11 mouse cellular contexts compared by ENCODE assay signal in the genomic region with DNA sequence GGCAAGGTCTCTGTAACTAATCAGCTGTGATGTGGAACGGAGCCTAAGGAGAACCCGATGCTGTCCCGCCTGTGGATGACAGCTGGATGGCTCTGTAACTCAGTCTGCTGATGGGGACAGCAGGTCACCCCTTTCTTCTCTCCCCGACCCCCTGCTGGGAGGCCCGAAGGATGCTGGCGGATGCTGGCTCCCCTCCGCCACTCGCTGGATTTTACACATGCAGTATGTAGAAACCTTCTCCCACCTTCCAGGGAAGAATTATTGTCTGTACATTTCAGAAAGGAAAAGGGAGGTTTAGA. TPM values are rescaled to one million over a fixed set of nuclear protein-coding genes. Genes with fewer than 3 reads are reported as not detected.
DNase-seq lines count a peak whose midpoint lies in the region; ATAC-seq lines count a peak whose summit lies in the region.
"Had no signal": no experiment of that assay in that cellular context is flagged by ENCODE, and none has a peak within 500 bp of the region (broad histone marks: within the 10 kb centered on the region; RNA-seq: fewer than 3 reads in every experiment).

No protein-coding gene starts in this region.

- no peak for ATAC-seq in heart, embryonic 16.5 days (replicated peaks; ENCODE audit: extremely low read depth, insufficient read depth, low FRiP score)
- ATAC-seq in embryonic facial prominence, embryonic 11.5 days (replicated peaks; ENCODE audit: insufficient number of reproducible peaks, low FRiP score, low TSS enrichment, low read depth) = no peak
- ATAC-seq in hindbrain, embryonic 12.5 days (ENCODE audit: low FRiP score) = peak; percentile 77
- ATAC-seq in midbrain, embryonic 15.5 days (replicated peaks) = no peak
- ATAC-seq: liver, postnatal 0 days had no signal

- H3K9me3 ChIP-seq in heart, embryonic 16.5 days (replicated peaks; ENCODE audit: control insufficient read depth, low read length) = no peaks in the 10 kb centered on the region
- no peaks in the 10 kb centered on the region for H3K9me3 ChIP-seq in embryonic facial prominence, embryonic 11.5 days (replicated peaks; ENCODE audit: control insufficient read depth, low read length)
- no peaks in the 10 kb centered on the region for H3K9me3 ChIP-seq in hindbrain, embryonic 12.5 days (replicated peaks)
- no peaks in the 10 kb centered on the region for H3K9me3 ChIP-seq in midbrain, embryonic 15.5 days

- no peak overlapping the region for H3K4me3 ChIP-seq in heart, embryonic 16.5 days (ENCODE audit: low read length)
- H3K4me3 ChIP-seq in embryonic facial prominence, embryonic 11.5 days (ENCODE audit: low read depth, low read length) = no peak overlapping the region
- no peak overlapping the region for H3K4me3 ChIP-seq in hindbrain, embryonic 12.5 days
- no peak overlapping the region for H3K4me3 ChIP-seq in midbrain, embryonic 15.5 days
- H3K4me3 ChIP-seq: myocyte had no signal

- 24% methylated on average over 8 of the region's 8 CpGs for WGBS in heart, embryonic 16.5 days
- 7% methylated on average over 8 of the region's 8 CpGs for WGBS in embryonic facial prominence, embryonic 11.5 days
- 3% methylated on average over 8 of the region's 8 CpGs for WGBS in hindbrain, embryonic 12.5 days
- 6% methylated on average over 8 of the region's 8 CpGs for WGBS in midbrain, embryonic 15.5 days

- H3K9ac ChIP-seq in heart, embryonic 16.5 days (ENCODE audit: low read length) = no peak overlapping the region
- H3K9ac ChIP-seq in embryonic facial prominence, embryonic 11.5 days (replicated peaks; ENCODE audit: low read length) = no peak overlapping the region
- H3K9ac ChIP-seq in hindbrain, embryonic 12.5 days = no peak overlapping the region
- peak overlapping the region; percentile 20; the same call in 1 of the 2 replicates for H3K9ac ChIP-seq in midbrain, embryonic 15.5 days
- H3K9ac ChIP-seq: liver, postnatal 0 days had no signal

- H3K36me3 ChIP-seq in heart, embryonic 16.5 days (ENCODE audit: control insufficient read depth, insufficient read depth) = no peaks in the 10 kb centered on the region
- H3K36me3 ChIP-seq in embryonic facial prominence, embryonic 11.5 days (replicated peaks; ENCODE audit: control insufficient read depth, insufficient read depth, low read depth, low read length) = no peaks in the 10 kb centered on the region
- no peaks in the 10 kb centered on the region for H3K36me3 ChIP-seq in hindbrain, embryonic 12.5 days
- H3K36me3 ChIP-seq in midbrain, embryonic 15.5 days (replicated peaks) = no peaks in the 10 kb centered on the region

- H3K27ac ChIP-seq in heart, embryonic 16.5 days (ENCODE audit: low read length) = no peak overlapping the region
- H3K27ac ChIP-seq in embryonic facial prominence, embryonic 11.5 days (replicated peaks; ENCODE audit: low read depth, low read length) = no peak overlapping the region
- no peak overlapping the region for H3K27ac ChIP-seq in hindbrain, embryonic 12.5 days
- no peak overlapping the region for H3K27ac ChIP-seq in midbrain, embryonic 15.5 days

- H3K4me1 ChIP-seq in heart, embryonic 16.5 days (ENCODE audit: control insufficient read depth, insufficient read depth, low read length) = peaks cover 17% of the 10 kb centered on the region
- H3K4me1 ChIP-seq in embryonic facial prominence, embryonic 11.5 days (ENCODE audit: control insufficient read depth, insufficient read depth, low read length) = peaks cover 7% of the 10 kb centered on the region; the same call in 1 of the 2 replicates
- peaks cover 23% of the 10 kb centered on the region for H3K4me1 ChIP-seq in hindbrain, embryonic 12.5 days
- H3K4me1 ChIP-seq in midbrain, embryonic 15.5 days = peaks cover 16% of the 10 kb centered on the region

- H3K27me3 ChIP-seq in heart, embryonic 16.5 days (ENCODE audit: control insufficient read depth, insufficient read depth, low read length) = 0 out of 2 replicates have a peak, but pooled peaks cover 8% of the 10 kb centered on the region
- 0 out of 2 replicates have a peak, but pooled peaks cover 3% of the 10 kb centered on the region for H3K27me3 ChIP-seq in embryonic facial prominence, embryonic 11.5 days (ENCODE audit: control insufficient read depth, insufficient read depth, low read length)
- H3K27me3 ChIP-seq in hindbrain, embryonic 12.5 days = peaks cover 26% of the 10 kb centered on the region
- H3K27me3 ChIP-seq in midbrain, embryonic 15.5 days (replicated peaks) = peaks cover 13% of the 10 kb centered on the region; the same call in 1 of the 2 replicates

- 0 out of 2 replicates have a peak overlapping the region, but pooled peaks have one; percentile 11 for H3K4me2 ChIP-seq in heart, embryonic 16.5 days (ENCODE audit: low read depth, low read length)
- H3K4me2 ChIP-seq in embryonic facial prominence, embryonic 11.5 days (ENCODE audit: low read depth, low read length) = no peak overlapping the region; the same call in none of the 2 replicates
- peak overlapping the region; percentile 30 for H3K4me2 ChIP-seq in hindbrain, embryonic 12.5 days (replicated peaks)
- peak overlapping the region; percentile 22 for H3K4me2 ChIP-seq in midbrain, embryonic 15.5 days

- DNase-seq in heart, adult 9 months (ENCODE audit: low spot score in 2 of 2) = no peak
- peak; percentile 43 for DNase-seq in embryonic facial prominence, embryonic 11.5 days (ENCODE audit: low spot score)
- no peak for DNase-seq in urinary bladder, postnatal 25 days (ENCODE audit: low spot score)
- DNase-seq in frontal cortex, postnatal 10 days (ENCODE audit: low spot score in 2 of 2) = no peak
- DNase-seq in cerebellum, adult 9-11 months = no peak
- DNase-seq: layer of hippocampus, adult 9-11 months; liver, postnatal 0 days had no signal

RNA-seq across cellular contexts. Expression of a gene that starts 4.7 kb away (rescaled TPM):
- polyA plus RNA-seq in heart, embryonic 16.5 days (2015; fragmentation: Nextera tagmentation; extraction: Ambion mirVana) = 8.2 and 9.2 TPM in 2 replicates
- polyA plus RNA-seq in embryonic facial prominence, embryonic 11.5 days (2014; fragmentation: Nextera tagmentation; extraction: Ambion mirVana) = 13.4 and 14.5 TPM in 2 replicates
- 10.6 and 11.2 TPM in 2 replicates for polyA plus RNA-seq in hindbrain, embryonic 12.5 days (2016; fragmentation: Nextera tagmentation; extraction: Ambion mirVana)
- 7.2 and 8.7 TPM in 2 replicates for polyA plus RNA-seq in midbrain, embryonic 15.5 days (2015; fragmentation: Nextera tagmentation; extraction: Ambion mirVana)

RNA-seq across cellular contexts. Expression of a gene that starts 31.2 kb away (rescaled TPM):
- 1.6 and 2.5 TPM in 2 replicates for polyA plus RNA-seq in heart, embryonic 16.5 days (2015; fragmentation: Nextera tagmentation; extraction: Ambion mirVana)
- polyA plus RNA-seq in embryonic facial prominence, embryonic 11.5 days (2014; fragmentation: Nextera tagmentation; extraction: Ambion mirVana) = 1.3 and 1.6 TPM in 2 replicates
- polyA plus RNA-seq in hindbrain, embryonic 12.5 days (2016; fragmentation: Nextera tagmentation; extraction: Ambion mirVana) = 7.2 and 7.6 TPM in 2 replicates
- polyA plus RNA-seq in midbrain, embryonic 15.5 days (2015; fragmentation: Nextera tagmentation; extraction: Ambion mirVana) = 37.3 and 38.2 TPM in 2 replicates

RNA-seq across cellular contexts. Expression of a gene that starts 37.0 kb away (rescaled TPM):
- polyA plus RNA-seq in heart, embryonic 16.5 days (2015; fragmentation: Nextera tagmentation; extraction: Ambion mirVana) = 57.6 and 68.6 TPM in 2 replicates
- polyA plus RNA-seq in embryonic facial prominence, embryonic 11.5 days (2014; fragmentation: Nextera tagmentation; extraction: Ambion mirVana) = 89.6 and 90.0 TPM in 2 replicates
- polyA plus RNA-seq in hindbrain, embryonic 12.5 days (2016; fragmentation: Nextera tagmentation; extraction: Ambion mirVana) = 78.0 and 82.4 TPM in 2 replicates
- 78.2 and 88.8 TPM in 2 replicates for polyA plus RNA-seq in midbrain, embryonic 15.5 days (2015; fragmentation: Nextera tagmentation; extraction: Ambion mirVana)
